In genomic region chr3:89136365-89136764, GRCm38 (mm10) we compare ENCODE assay signal across 9 mouse cellular contexts. TPM values are rescaled to one million over a fixed set of nuclear protein-coding genes. Genes with fewer than 3 reads are reported as not detected.
DNase-seq lines count a peak whose midpoint lies in the region; ATAC-seq and TF ChIP-seq lines count a peak whose summit lies in the region.
"Had no signal": no experiment of that assay in that cellular context is flagged by ENCODE, and none has a peak within 500 bp of the region (broad histone marks: within the 10 kb centered on the region; RNA-seq: fewer than 3 reads in every experiment).

No protein-coding gene starts in this region.

- H3K4me3 ChIP-seq in heart, embryonic 15.5 days: no peak overlapping the region
- peak overlapping the region; percentile 33; the same call in 1 of the 2 replicates for H3K4me3 ChIP-seq in kidney, adult 2 months (ENCODE audit: insufficient read depth, low read depth, low read length)
- H3K4me3 ChIP-seq in forebrain, embryonic 15.5 days: no peak overlapping the region

- peaks cover 6% of the 10 kb centered on the region; the same call in 1 of the 2 replicates for H3K4me1 ChIP-seq in heart, embryonic 15.5 days (replicated peaks)
- peaks cover 3% of the 10 kb centered on the region; the same call in 1 of the 2 replicates for H3K4me1 ChIP-seq in kidney, adult 2 months (ENCODE audit: control insufficient read depth, insufficient read depth, low read length)
- H3K4me1 ChIP-seq in forebrain, embryonic 15.5 days: peaks cover 6% of the 10 kb centered on the region; the same call in 1 of the 2 replicates

- no peak overlapping the region for H3K9ac ChIP-seq in heart, embryonic 15.5 days
- no peak overlapping the region for H3K9ac ChIP-seq in forebrain, embryonic 15.5 days (replicated peaks)

- no peaks in the 10 kb centered on the region for H3K9me3 ChIP-seq in heart, embryonic 15.5 days (replicated peaks)
- no peaks in the 10 kb centered on the region for H3K9me3 ChIP-seq in forebrain, embryonic 15.5 days

- peak; percentile 33 for TF ChIP-seq CTCF in kidney, adult 2 months (conservative IDR thresholded peaks at IDR 0.05; ENCODE audit: insufficient read depth, insufficient read length, low read depth, low read length)

- no peak overlapping the region for H3K27ac ChIP-seq in heart, embryonic 15.5 days
- H3K27ac ChIP-seq in kidney, adult 2 months (ENCODE audit: insufficient read depth, low read depth, low read length): peak overlapping the region; percentile 78
- H3K27ac ChIP-seq in forebrain, embryonic 15.5 days (replicated peaks): no peak overlapping the region

- 0 out of 2 replicates have a peak, but pooled peaks have one; percentile 37 for ATAC-seq in heart, embryonic 15.5 days (replicated peaks; ENCODE audit: insufficient number of reproducible peaks, insufficient read depth, low FRiP score, low read depth)
- ATAC-seq in megakaryocyte progenitor cell, adult 5-6 weeks (replicated peaks; ENCODE audit: poor library complexity): peak; percentile 28
- ATAC-seq in forebrain, embryonic 15.5 days (replicated peaks): no peak

- TF ChIP-seq POLR2A in kidney, adult 2 months (IDR thresholded peaks at IDR 0.05; ENCODE audit: low read depth, low read length): peak; percentile 53

- H3K27me3 ChIP-seq in heart, embryonic 15.5 days: peaks cover 9% of the 10 kb centered on the region; the same call in 1 of the 2 replicates
- no peaks in the 10 kb centered on the region for H3K27me3 ChIP-seq in kidney, adult 2 months (replicated peaks; ENCODE audit: control insufficient read depth, insufficient read depth, low read length)
- no peaks in the 10 kb centered on the region for H3K27me3 ChIP-seq in forebrain, embryonic 15.5 days

- WGBS in heart, embryonic 15.5 days: 38% methylated on average over 9 of the region's 9 CpGs
- WGBS in kidney, adult 2 months: 22% methylated on average over 9 of the region's 9 CpGs
- whole genome bisulfite sequencing in forebrain, embryonic 15.5 days: 42% methylated on average over 9 of the region's 9 CpGs

- DNase-seq in heart, postnatal 10 days: no peak
- peak; percentile 80 for DNase-seq in ZHBTc4 (ENCODE audit: low read depth, low spot score)
- DNase-seq in kidney, adult 2 months: peak; percentile 95
- DNase-seq in left cerebral cortex, adult 11 months (ENCODE audit: low spot score): no peak
- DNase-seq in layer of hippocampus, adult 9-10 months (ENCODE audit: low spot score): no peak

- intact Hi-C loops in heart, postnatal 10 days (cut with DNase I): no loop called here

- H3K36me3 ChIP-seq in heart, embryonic 15.5 days: no peaks in the 10 kb centered on the region
- no peaks in the 10 kb centered on the region for H3K36me3 ChIP-seq in kidney, adult 2 months (ENCODE audit: control insufficient read depth, insufficient read depth, low read length)
- no peaks in the 10 kb centered on the region for H3K36me3 ChIP-seq in forebrain, embryonic 15.5 days

- no peak overlapping the region for H3K4me2 ChIP-seq in heart, embryonic 15.5 days
- no peak overlapping the region for H3K4me2 ChIP-seq in forebrain, embryonic 15.5 days (replicated peaks)

RNA-seq across cellular contexts. Expression of gene Pklr, which starts 0.4 kb away (rescaled TPM):
- 0.09 and 0.61 TPM in 2 replicates for polyA plus RNA-seq in heart, embryonic 15.5 days (2015; fragmentation: Nextera tagmentation; extraction: Ambion mirVana)
- not detected for total RNA-seq in heart, postnatal 10 days (2021)
- 79.3 and 96.0 TPM in 2 replicates for polyA plus RNA-seq in kidney, adult 2 months (2012; rRNA removed)
- 8.0 and 12.1 TPM in 2 replicates for total RNA-seq in megakaryocyte progenitor cell, adult 5-6 weeks (2015)
- 9.6 and 16.7 TPM in 2 replicates for total RNA-seq in megakaryocyte progenitor cell, adult 5-6 weeks (2017)
- 0.06 and 0.10 TPM in 2 replicates for polyA plus RNA-seq in forebrain, embryonic 15.5 days (2015; fragmentation: Nextera tagmentation; extraction: Ambion mirVana)

RNA-seq across cellular contexts. Expression of gene Hcn3, which starts 23.6 kb away (rescaled TPM):
- 0.52 and 1.1 TPM in 2 replicates for polyA plus RNA-seq in heart, embryonic 15.5 days (2015; fragmentation: Nextera tagmentation; extraction: Ambion mirVana)
- total RNA-seq in heart, postnatal 10 days (2021): under 1 TPM; 0.19 to 0.60 TPM
- 1.1 and 1.4 TPM in 2 replicates for polyA plus RNA-seq in kidney, adult 2 months (2012; rRNA removed)
- 0.24 and 0.42 TPM in 2 replicates for total RNA-seq in megakaryocyte progenitor cell, adult 5-6 weeks (2015)
- total RNA-seq in megakaryocyte progenitor cell, adult 5-6 weeks (2017): 0.27 and 0.67 TPM in 2 replicates
- 30.1 and 34.3 TPM in 2 replicates for polyA plus RNA-seq in forebrain, embryonic 15.5 days (2015; fragmentation: Nextera tagmentation; extraction: Ambion mirVana)

RNA-seq across cellular contexts. Expression of gene Clk2, which starts 28.2 kb away (rescaled TPM):
- 14.2 and 20.1 TPM in 2 replicates for polyA plus RNA-seq in heart, embryonic 15.5 days (2015; fragmentation: Nextera tagmentation; extraction: Ambion mirVana)
- total RNA-seq in heart, postnatal 10 days (2021): 10 to 100 TPM; 26.6 to 26.7 TPM
- polyA plus RNA-seq in kidney, adult 2 months (2012; rRNA removed): 37.8 and 40.2 TPM in 2 replicates
- 51.1 and 53.8 TPM in 2 replicates for total RNA-seq in megakaryocyte progenitor cell, adult 5-6 weeks (2015)
- 69.3 and 75.9 TPM in 2 replicates for total RNA-seq in megakaryocyte progenitor cell, adult 5-6 weeks (2017)
- polyA plus RNA-seq in forebrain, embryonic 15.5 days (2015; fragmentation: Nextera tagmentation; extraction: Ambion mirVana): 26.5 and 26.9 TPM in 2 replicates

RNA-seq across cellular contexts. Expression of gene Fdps, which starts 34.6 kb away (rescaled TPM):
- polyA plus RNA-seq in heart, embryonic 15.5 days (2015; fragmentation: Nextera tagmentation; extraction: Ambion mirVana): 86.6 and 124 TPM in 2 replicates
- 10 to 100 TPM; 26.2 to 28.3 TPM for total RNA-seq in heart, postnatal 10 days (2021)
- 40.3 and 54.9 TPM in 2 replicates for polyA plus RNA-seq in kidney, adult 2 months (2012; rRNA removed)
- 99.4 and 118 TPM in 2 replicates for total RNA-seq in megakaryocyte progenitor cell, adult 5-6 weeks (2015)
- total RNA-seq in megakaryocyte progenitor cell, adult 5-6 weeks (2017): 238 and 251 TPM in 2 replicates
- 364 and 375 TPM in 2 replicates for polyA plus RNA-seq in forebrain, embryonic 15.5 days (2015; fragmentation: Nextera tagmentation; extraction: Ambion mirVana)

RNA-seq across cellular contexts. Expression of gene Gm43738, which starts 35.5 kb away (rescaled TPM):
- 0.06 TPM in 1 of 2 replicates, not detected in the other for polyA plus RNA-seq in heart, embryonic 15.5 days (2015; fragmentation: Nextera tagmentation; extraction: Ambion mirVana)
- total RNA-seq in heart, postnatal 10 days (2021): not detected
- polyA plus RNA-seq in kidney, adult 2 months (2012; rRNA removed): not detected in 2 replicates
- total RNA-seq in megakaryocyte progenitor cell, adult 5-6 weeks (2015): not detected in 2 replicates
- total RNA-seq in megakaryocyte progenitor cell, adult 5-6 weeks (2017): not detected in 2 replicates
- polyA plus RNA-seq in forebrain, embryonic 15.5 days (2015; fragmentation: Nextera tagmentation; extraction: Ambion mirVana): not detected in 2 replicates
- polyA plus RNA-seq: neural tube, embryonic 14.5 days had no signal

Comparison
In these comparisons a context has a peak if more than half of its experiments do, and no peak if none do; other contexts are left out.
1. DNase-seq: peak in ZHBTc4 (single experiment) and kidney, adult 2 months (single experiment); none in heart, postnatal 10 days (0 of 2), left cerebral cortex, adult 11 months (single experiment) and layer of hippocampus, adult 9-10 months (single experiment).
2. RNA of gene Pklr, which starts 0.4 kb away (polyA plus RNA-seq): 79.3 to 96.0 TPM in kidney, adult 2 months; 0.06 to 0.10 TPM in forebrain, embryonic 15.5 days and 0.09 to 0.61 TPM in heart, embryonic 15.5 days; every median in the first group is over 10 times any median in the second.
3. RNA of gene Hcn3, which starts 23.6 kb away (polyA plus RNA-seq): 30.1 to 34.3 TPM in forebrain, embryonic 15.5 days; 1.1 to 1.4 TPM in kidney, adult 2 months and 0.52 to 1.1 TPM in heart, embryonic 15.5 days; every median in the first group is over 10 times any median in the second.